Comparison of ENCODE assay signal across 22 mouse cellular contexts in genomic region chr9:99873116-99873620, GRCm38 (mm10). TPM values are rescaled to one million over a fixed set of nuclear protein-coding genes. Genes with fewer than 3 reads are reported as not detected.
DNase-seq lines count a peak whose midpoint lies in the region; ATAC-seq and TF ChIP-seq lines count a peak whose summit lies in the region.
"Had no signal": no experiment of that assay in that cellular context is flagged by ENCODE, and none has a peak within 500 bp of the region (broad histone marks: within the 10 kb centered on the region; RNA-seq: fewer than 3 reads in every experiment).

No protein-coding gene starts in this region.

- H3K9me3 ChIP-seq in lung, embryonic 14.5 days (ENCODE audit: low read depth, low read length): no peaks in the 10 kb centered on the region
- no peaks in the 10 kb centered on the region for H3K9me3 ChIP-seq in limb, embryonic 10.5 days (replicated peaks)
- no peaks in the 10 kb centered on the region for H3K9me3 ChIP-seq in midbrain, postnatal 0 days (ENCODE audit: low read length)
- H3K9me3 ChIP-seq: embryonic facial prominence, embryonic 13.5 days had no signal

- no peak overlapping the region for H3K9ac ChIP-seq in lung, embryonic 14.5 days
- H3K9ac ChIP-seq in midbrain, postnatal 0 days (replicated peaks; ENCODE audit: low read length, poor library complexity, severe bottlenecking): peak overlapping the region; percentile 19; the same call in 1 of the 2 replicates
- H3K9ac ChIP-seq: embryonic facial prominence, embryonic 13.5 days had no signal

- peak; percentile 12 for DNase-seq in lung, embryonic 14.5 days
- no peak for DNase-seq in lung, postnatal 36 days
- DNase-seq in embryo, embryonic 9.5 days (ENCODE audit: extremely low spot score): peak; percentile 47
- DNase-seq in limb, embryonic 10.5 days (ENCODE audit: low spot score): peak; percentile 44
- no peak for DNase-seq in midbrain, postnatal 0 days (ENCODE audit: low spot score)
- DNase-seq in thymus, adult 2 months: no peak
- no peak for DNase-seq in right cerebral cortex, postnatal 10 days (ENCODE audit: low spot score in 2 of 2)
- DNase-seq: gastrocnemius, adult 2 months; heart, adult 2 months; heart, postnatal 10 days; right cerebral cortex, adult 18-20 months; thymus, postnatal 36 days had no signal

- no peaks in the 10 kb centered on the region for H3K36me3 ChIP-seq in lung, embryonic 14.5 days (ENCODE audit: insufficient read depth)
- no peaks in the 10 kb centered on the region for H3K36me3 ChIP-seq in limb, embryonic 10.5 days
- H3K36me3 ChIP-seq in midbrain, postnatal 0 days (ENCODE audit: insufficient read depth, low read length): no peaks in the 10 kb centered on the region
- no peaks in the 10 kb centered on the region for H3K36me3 ChIP-seq in thymus, adult 2 months (ENCODE audit: control insufficient read depth, insufficient read depth, low read length)
- H3K36me3 ChIP-seq: embryonic facial prominence, embryonic 13.5 days had no signal

- 2% methylated on average over 15 of the region's 15 CpGs for WGBS in lung, embryonic 14.5 days
- WGBS in limb, embryonic 10.5 days: 2% methylated on average over 15 of the region's 15 CpGs
- 2% methylated on average over 15 of the region's 15 CpGs for WGBS in midbrain, postnatal 0 days
- WGBS in thymus, adult 2 months: 4% methylated on average over 15 of the region's 15 CpGs

- H3K4me2 ChIP-seq in lung, embryonic 14.5 days: no peak overlapping the region
- H3K4me2 ChIP-seq in midbrain, postnatal 0 days (ENCODE audit: low read depth, low read length, poor library complexity, severe bottlenecking): peak overlapping the region; percentile 39
- H3K4me2 ChIP-seq: embryonic facial prominence, embryonic 13.5 days; liver, embryonic 11.5 days had no signal

- no peak overlapping the region for H3K27ac ChIP-seq in lung, embryonic 14.5 days (ENCODE audit: low read depth)
- H3K27ac ChIP-seq in limb, embryonic 10.5 days: no peak overlapping the region
- peak overlapping the region; percentile 65; the same call in 1 of the 2 replicates for H3K27ac ChIP-seq in midbrain, postnatal 0 days (ENCODE audit: low read depth, low read length)
- H3K27ac ChIP-seq in thymus, adult 2 months (ENCODE audit: control insufficient read depth, insufficient read depth, low read length): no peak overlapping the region
- H3K27ac ChIP-seq: embryonic facial prominence, embryonic 13.5 days; gastrocnemius, adult 2 months; heart, adult 2 months; kidney, postnatal 0 days; stomach, postnatal 0 days had no signal

- no peak overlapping the region for H3K4me3 ChIP-seq in lung, embryonic 14.5 days (ENCODE audit: low read depth, low read length)
- H3K4me3 ChIP-seq in limb, embryonic 10.5 days: no peak overlapping the region
- H3K4me3 ChIP-seq in midbrain, postnatal 0 days (ENCODE audit: low read depth, low read length): peak overlapping the region; percentile 40
- no peak overlapping the region for H3K4me3 ChIP-seq in thymus, adult 2 months (ENCODE audit: control insufficient read depth, insufficient read depth, low read length)
- H3K4me3 ChIP-seq: embryonic facial prominence, embryonic 13.5 days; gastrocnemius, adult 2 months; heart, adult 2 months had no signal

- H3K27me3 ChIP-seq in lung, embryonic 14.5 days (ENCODE audit: insufficient read depth, low read length): peaks cover 99% of the 10 kb centered on the region
- peaks cover 100% of the 10 kb centered on the region for H3K27me3 ChIP-seq in limb, embryonic 10.5 days (ENCODE audit: low read depth, poor library complexity, severe bottlenecking)
- peaks cover 56% of the 10 kb centered on the region for H3K27me3 ChIP-seq in midbrain, postnatal 0 days (ENCODE audit: insufficient read depth, low read length)
- H3K27me3 ChIP-seq in thymus, adult 2 months (ENCODE audit: control insufficient read depth, insufficient read depth, low read length): peaks cover 45% of the 10 kb centered on the region

- no peaks in the 10 kb centered on the region for H3K4me1 ChIP-seq in lung, embryonic 14.5 days (ENCODE audit: insufficient read depth)
- H3K4me1 ChIP-seq in limb, embryonic 10.5 days: peaks cover 54% of the 10 kb centered on the region
- no peaks in the 10 kb centered on the region for H3K4me1 ChIP-seq in midbrain, postnatal 0 days (ENCODE audit: insufficient read depth, low read length)
- H3K4me1 ChIP-seq in thymus, adult 2 months (replicated peaks; ENCODE audit: control insufficient read depth, insufficient read depth, low read length): peaks cover 2% of the 10 kb centered on the region; the same call in 1 of the 2 replicates

- no peak for TF ChIP-seq CTCF in lung, embryonic 14.5 days (IDR thresholded peaks at IDR 0.05; ENCODE audit: low read depth)
- no peak for TF ChIP-seq CTCF in midbrain, postnatal 0 days (IDR thresholded peaks at IDR 0.05)
- TF ChIP-seq CTCF in thymus, adult 2 months (IDR thresholded peaks at IDR 0.05; ENCODE audit: borderline replicate concordance, control insufficient read depth, extremely low read depth, insufficient read depth, low read length, poor library complexity): no peak

- TF ChIP-seq POLR2A in thymus, adult 2 months (IDR thresholded peaks at IDR 0.05; ENCODE audit: control insufficient read depth, extremely low read depth, insufficient read depth, low read length, poor library complexity): no peak

- no peak for ATAC-seq in lung, embryonic 14.5 days (ENCODE audit: insufficient read depth)
- ATAC-seq in midbrain, postnatal 0 days (ENCODE audit: low FRiP score): no peak
- no peak for ATAC-seq in CD4-positive, CD25-positive, alpha-beta regulatory T cell, adult 4 months
- ATAC-seq: intestine, embryonic 16.5 days had no signal

RNA-seq across cellular contexts. Expression of gene Sox14, which starts 2.8 kb away (rescaled TPM):
- polyA plus RNA-seq in lung, embryonic 14.5 days (2014; fragmentation: Nextera tagmentation; extraction: Ambion mirVana): 0.09 TPM in 1 of 2 replicates, not detected in the other
- 0.71 and 0.80 TPM in 2 replicates for polyA plus RNA-seq in limb, embryonic 10.5 days (2016; fragmentation: Nextera tagmentation; extraction: Ambion mirVana)
- total RNA-seq in midbrain, postnatal 0 days (2014; rRNA removed): 23.3 and 33.5 TPM in 2 replicates
- polyA plus RNA-seq in midbrain, postnatal 0 days (2015; fragmentation: Nextera tagmentation; extraction: Ambion mirVana): 45.7 and 46.8 TPM in 2 replicates
- 0.08 TPM in 1 of 2 replicates, not detected in the other for polyA plus RNA-seq in thymus, adult 2 months (2012; rRNA removed)
- not detected for polyA plus RNA-seq in CD4-positive, CD25-positive, alpha-beta regulatory T cell, adult 4 months (2017; shearing (Covaris generic))
- total RNA-seq: adrenal gland, postnatal 4 days; gastrocnemius, adult 2 months; heart, adult 2 months; heart, postnatal 10 days; left cerebral cortex, postnatal 25 days; MEL; neutrophil, adult 5-6 weeks had no signal
- polyA plus RNA-seq: heart, adult 2 months; intestine, embryonic 16.5 days; kidney, postnatal 0 days; liver, embryonic 11.5 days; stomach, postnatal 0 days had no signal

Comparison
In these comparisons a context has a peak if more than half of its experiments do, and no peak if none do; other contexts are left out.
1. DNase-seq: peak in lung, embryonic 14.5 days (single experiment), embryo, embryonic 9.5 days (single experiment) and limb, embryonic 10.5 days (single experiment); none in lung, postnatal 36 days (single experiment), midbrain, postnatal 0 days (single experiment), thymus, adult 2 months (single experiment) and right cerebral cortex, postnatal 10 days (0 of 2).
2. RNA of gene Sox14, which starts 2.8 kb away (polyA plus RNA-seq): 45.7 to 46.8 TPM in midbrain, postnatal 0 days; 0.71 to 0.80 TPM in limb, embryonic 10.5 days, 0.09 TPM in lung, embryonic 14.5 days, 0.08 TPM in thymus, adult 2 months and not detected in CD4-positive, CD25-positive, alpha-beta regulatory T cell, adult 4 months; every median in the first group is over 10 times any median in the second.